Mouse (Mus musculus): ENCODE results near the gene Sirt5. TPM values are rescaled to one million over a fixed set of nuclear protein-coding genes. Genes with fewer than 3 reads are reported as not detected.

The Sirt5 gene
- polyA plus RNA-seq, 1 experiment from 2014 or later: 35.9 TPM

DNA sequence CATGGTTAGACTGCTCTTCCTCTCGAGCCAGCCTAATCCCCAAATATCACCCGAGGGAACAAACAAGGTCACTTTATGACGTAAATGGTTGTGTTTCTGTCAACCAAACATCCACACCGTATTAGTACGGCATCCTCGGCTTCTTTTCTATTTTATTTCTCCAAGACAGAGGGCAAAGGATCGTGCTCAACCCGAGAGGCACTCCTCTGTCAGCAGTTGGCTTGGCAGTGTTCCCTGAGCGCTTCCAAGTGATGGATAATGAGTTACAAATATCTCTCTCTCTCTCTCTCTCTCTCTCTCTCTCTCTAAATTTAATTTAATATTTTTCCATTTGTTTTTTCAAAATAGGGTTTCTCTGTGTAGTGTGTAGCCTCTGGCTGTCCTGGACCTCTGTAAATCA is 2.9 kb upstream of the Sirt5 start:
- ATAC-seq: no peak
- H3K36me3 ChIP-seq (ENCODE audit: control insufficient read depth, insufficient read depth, low read length): no peaks in the 10 kb centered on the region
- no peak overlapping the region for H3K4me2 ChIP-seq (ENCODE audit: low read length)
- H3K4me3 ChIP-seq (ENCODE audit: low read depth, low read length): no peak overlapping the region
- 86% methylated on average over 9 of the region's 9 CpGs for WGBS
- H3K9me3 ChIP-seq (replicated peaks; ENCODE audit: control insufficient read depth, low read length): no peaks in the 10 kb centered on the region
- 0 out of 2 replicates have a peak, but pooled peaks cover 4% of the 10 kb centered on the region for H3K4me1 ChIP-seq (ENCODE audit: control insufficient read depth, insufficient read depth, low read length)
- H3K9ac ChIP-seq (ENCODE audit: low read length): no peak overlapping the region
- H3K27me3 ChIP-seq (replicated peaks; ENCODE audit: control insufficient read depth, insufficient read depth, low read length): no peaks in the 10 kb centered on the region
- DNase-seq (ENCODE audit: low spot score): no peak
- no peak overlapping the region for H3K27ac ChIP-seq (ENCODE audit: low read depth, low read length)

DNA sequence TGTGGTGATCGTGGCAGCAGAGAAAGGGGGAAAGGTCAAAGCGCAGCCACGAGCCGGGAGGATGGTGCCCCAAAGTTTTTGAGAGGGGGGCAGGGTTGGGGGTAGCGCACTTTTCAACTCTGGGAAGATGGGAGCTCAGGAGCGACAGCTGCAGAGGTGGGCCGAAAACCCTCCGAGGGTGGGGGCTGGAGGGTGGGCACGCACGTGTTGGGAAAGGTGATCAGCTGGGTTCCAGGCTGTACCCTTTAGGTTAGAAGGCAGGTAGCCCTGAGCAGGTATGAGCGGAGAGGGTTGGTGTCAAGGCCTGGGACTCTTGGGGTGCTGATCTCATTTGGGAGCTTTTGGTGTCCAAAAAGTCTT is 509 bp downstream of the Sirt5 start:
- Histone ChIP-seq H3K4me2 (ENCODE audit: low read length) (peak overlapping the region; percentile 78), H3K27ac (ENCODE audit: low read depth, low read length) (peak overlapping the region; percentile 72)
- no peak for DNase-seq (ENCODE audit: low spot score)

DNA sequence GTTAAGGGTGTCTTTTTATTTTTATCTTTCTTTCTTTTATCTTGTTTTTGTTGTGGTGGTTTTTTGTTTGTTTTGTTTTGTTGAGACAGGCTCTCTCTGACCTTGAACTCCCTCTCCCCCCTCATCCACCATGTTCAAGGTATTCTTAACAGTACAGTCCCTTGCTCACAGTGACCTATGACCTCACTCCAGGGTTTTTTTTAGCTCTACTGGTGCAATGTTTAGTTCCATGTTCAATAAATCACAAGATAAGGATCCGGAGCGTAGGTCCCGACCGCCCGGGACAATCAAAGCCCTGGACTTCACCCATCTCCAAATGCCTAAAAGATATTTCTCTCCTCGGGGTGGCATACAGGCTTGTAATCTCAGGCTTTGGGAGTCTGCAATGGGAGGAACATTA is 4.8 kb downstream of the Sirt5 start:
- H3K4me2 ChIP-seq (ENCODE audit: low read length): no peak overlapping the region
- no peak overlapping the region for H3K27ac ChIP-seq (ENCODE audit: low read depth, low read length)
- H3K4me3 ChIP-seq (ENCODE audit: low read depth, low read length): no peak overlapping the region
- 0 out of 2 replicates have a peak, but pooled peaks cover 3% of the 10 kb centered on the region for H3K9me3 ChIP-seq (replicated peaks; ENCODE audit: control insufficient read depth, low read length)
- no peak overlapping the region for H3K9ac ChIP-seq (ENCODE audit: low read length)
- H3K36me3 ChIP-seq (ENCODE audit: control insufficient read depth, insufficient read depth, low read length): peaks cover 27% of the 10 kb centered on the region
- no peaks in the 10 kb centered on the region for H3K27me3 ChIP-seq (replicated peaks; ENCODE audit: control insufficient read depth, insufficient read depth, low read length)
- ATAC-seq (no peak), DNase-seq (ENCODE audit: low spot score) (no peak)
- H3K4me1 ChIP-seq (ENCODE audit: control insufficient read depth, insufficient read depth, low read length): 0 out of 2 replicates have a peak, but pooled peaks cover 4% of the 10 kb centered on the region
- 97% methylated on average over 6 of the region's 6 CpGs for WGBS

More for the DNA sequence above, 509 bp downstream of the Sirt5 start:
- Histone ChIP-seq H3K36me3 (ENCODE audit: control insufficient read depth, insufficient read depth, low read length) (peaks cover 2% of the 10 kb centered on the region), H3K4me3 (ENCODE audit: low read depth, low read length) (peak overlapping the region; percentile 59), H3K4me1 (ENCODE audit: control insufficient read depth, insufficient read depth, low read length) (0 out of 2 replicates have a peak, but pooled peaks cover 4% of the 10 kb centered on the region), H3K9ac (ENCODE audit: low read length) (peak overlapping the region; percentile 80), H3K27me3 (replicated peaks; ENCODE audit: control insufficient read depth, insufficient read depth, low read length) (no peaks in the 10 kb centered on the region), H3K9me3 (replicated peaks; ENCODE audit: control insufficient read depth, low read length) (no peaks in the 10 kb centered on the region)
- ATAC-seq: peak; percentile 38
- 6% methylated on average over 11 of the region's 11 CpGs for WGBS

DNA sequence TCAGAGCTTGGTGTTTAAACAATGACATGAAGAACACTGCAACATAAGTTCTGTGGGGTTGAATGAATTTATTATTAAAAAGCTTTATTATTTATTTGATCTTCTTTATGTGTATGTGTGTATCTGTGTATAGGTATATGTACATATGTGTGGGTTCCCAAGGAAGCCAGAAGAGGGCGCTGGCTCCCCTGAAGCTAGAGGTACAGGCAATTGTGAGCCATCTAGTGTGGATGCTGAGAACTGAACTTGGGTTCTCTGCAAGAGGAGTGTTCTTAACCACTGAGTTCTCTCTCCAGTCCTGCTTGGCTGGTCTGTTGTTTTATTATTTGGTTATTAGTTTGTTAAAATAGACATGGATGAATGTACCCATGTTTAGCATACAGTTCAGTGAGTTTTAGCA is 7.6 kb downstream of the Sirt5 start:
- DNase-seq (ENCODE audit: low spot score) (no peak), ATAC-seq (no peak)
- WGBS: 96% methylated on average over 1 of the region's 1 CpGs
- Histone ChIP-seq H3K4me1 (ENCODE audit: control insufficient read depth, insufficient read depth, low read length) (no peaks in the 10 kb centered on the region), H3K4me3 (ENCODE audit: low read depth, low read length) (no peak overlapping the region), H3K9me3 (replicated peaks; ENCODE audit: control insufficient read depth, low read length) (0 out of 2 replicates have a peak, but pooled peaks cover 3% of the 10 kb centered on the region), H3K27ac (ENCODE audit: low read depth, low read length) (no peak overlapping the region), H3K27me3 (replicated peaks; ENCODE audit: control insufficient read depth, insufficient read depth, low read length) (no peaks in the 10 kb centered on the region), H3K4me2 (ENCODE audit: low read length) (no peak overlapping the region), H3K9ac (ENCODE audit: low read length) (no peak overlapping the region), H3K36me3 (ENCODE audit: control insufficient read depth, insufficient read depth, low read length) (peaks cover 43% of the 10 kb centered on the region)

DNA sequence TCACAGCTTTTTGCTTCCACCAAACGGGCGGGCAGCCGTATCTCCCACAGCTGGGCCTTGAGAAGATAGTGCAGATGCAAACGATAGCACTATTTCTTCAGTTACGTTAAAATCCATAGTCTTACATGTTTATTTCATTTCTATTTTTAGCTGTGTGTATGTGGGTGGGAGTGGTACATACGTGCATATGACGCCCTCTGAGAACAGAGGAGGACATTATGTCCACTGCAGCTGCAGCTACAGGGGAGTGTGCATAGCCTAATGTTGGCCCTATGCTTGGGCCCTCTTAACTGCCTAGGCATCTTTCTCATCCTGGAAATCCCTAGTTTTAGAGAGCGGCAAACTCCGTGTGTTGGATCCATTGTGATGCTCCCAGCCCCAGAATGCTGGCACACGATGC is 8.9 kb downstream of the Sirt5 start:
- Histone ChIP-seq H3K36me3 (ENCODE audit: control insufficient read depth, insufficient read depth, low read length) (peaks cover 43% of the 10 kb centered on the region), H3K9ac (ENCODE audit: low read length) (no peak overlapping the region), H3K27ac (ENCODE audit: low read depth, low read length) (no peak overlapping the region), H3K9me3 (replicated peaks; ENCODE audit: control insufficient read depth, low read length) (0 out of 2 replicates have a peak, but pooled peaks cover 3% of the 10 kb centered on the region), H3K4me1 (ENCODE audit: control insufficient read depth, insufficient read depth, low read length) (no peaks in the 10 kb centered on the region), H3K27me3 (replicated peaks; ENCODE audit: control insufficient read depth, insufficient read depth, low read length) (no peaks in the 10 kb centered on the region), H3K4me2 (ENCODE audit: low read length) (no peak overlapping the region), H3K4me3 (ENCODE audit: low read depth, low read length) (no peak overlapping the region)
- 88% methylated on average over 10 of the region's 10 CpGs for WGBS
- DNase-seq (ENCODE audit: low spot score): no peak
- ATAC-seq: no peak

DNA sequence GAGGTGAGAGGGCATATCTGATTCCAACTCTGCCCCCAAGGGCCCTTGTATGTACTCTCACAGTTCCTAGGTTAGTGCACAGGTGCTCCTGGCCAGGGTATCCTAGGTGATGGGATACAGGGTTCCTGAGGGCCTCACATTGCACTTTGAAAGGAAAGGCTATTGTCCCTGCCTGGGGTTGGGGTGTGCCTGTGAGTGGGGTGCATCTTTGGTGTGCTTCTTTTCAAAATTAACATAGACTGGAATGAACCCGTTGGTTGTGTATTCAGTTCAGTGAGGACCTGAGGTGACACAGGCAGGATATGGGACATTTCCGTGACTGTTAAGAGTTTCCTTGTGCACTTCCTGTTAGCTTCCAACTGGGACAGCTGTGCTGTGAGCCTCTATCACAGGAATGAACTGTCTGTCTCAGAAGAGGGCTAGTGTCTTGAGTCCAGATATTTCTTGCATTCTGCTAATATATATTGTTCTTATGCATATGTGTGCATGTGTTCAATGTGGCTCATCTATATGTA is 9.7 kb downstream of the Sirt5 start:
- H3K4me3 ChIP-seq (ENCODE audit: low read depth, low read length): no peak overlapping the region
- H3K9ac ChIP-seq (ENCODE audit: low read length): no peak overlapping the region
- no peak overlapping the region for H3K4me2 ChIP-seq (ENCODE audit: low read length)
- no peaks in the 10 kb centered on the region for H3K27me3 ChIP-seq (replicated peaks; ENCODE audit: control insufficient read depth, insufficient read depth, low read length)
- DNase-seq (ENCODE audit: low spot score) (no peak), ATAC-seq (no peak)
- 71% methylated on average over 2 of the region's 2 CpGs for WGBS
- H3K9me3 ChIP-seq (replicated peaks; ENCODE audit: control insufficient read depth, low read length): 0 out of 2 replicates have a peak, but pooled peaks cover 3% of the 10 kb centered on the region
- H3K27ac ChIP-seq (ENCODE audit: low read depth, low read length): no peak overlapping the region
- H3K36me3 ChIP-seq (ENCODE audit: control insufficient read depth, insufficient read depth, low read length): peaks cover 47% of the 10 kb centered on the region
- no peaks in the 10 kb centered on the region for H3K4me1 ChIP-seq (ENCODE audit: control insufficient read depth, insufficient read depth, low read length)

DNA sequence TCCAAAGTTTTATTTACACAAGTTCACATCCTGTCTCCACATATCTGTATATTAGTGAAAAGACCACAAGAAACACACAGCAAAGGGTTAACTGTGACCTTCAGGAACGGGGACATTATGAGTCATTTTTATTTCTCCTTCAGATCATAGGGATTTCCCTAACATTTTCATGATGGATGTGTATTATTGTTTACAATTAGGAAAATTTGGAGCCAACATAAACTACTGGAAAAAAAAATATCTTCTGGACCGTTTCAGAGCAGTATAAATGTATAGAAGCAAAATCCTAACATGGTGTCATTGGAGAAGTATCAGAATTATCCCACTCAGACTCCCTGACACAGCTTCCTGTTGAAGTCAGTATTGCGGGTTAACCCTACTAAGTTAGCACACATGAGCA is 14.7 kb downstream of the Sirt5 start:
- H3K4me3 ChIP-seq (ENCODE audit: low read depth, low read length): no peak overlapping the region
- WGBS: 89% methylated on average over 3 of the region's 3 CpGs
- no peak overlapping the region for H3K4me2 ChIP-seq (ENCODE audit: low read length)
- DNase-seq (ENCODE audit: low spot score) (no peak), ATAC-seq (no peak)
- H3K4me1 ChIP-seq (ENCODE audit: control insufficient read depth, insufficient read depth, low read length): no peaks in the 10 kb centered on the region
- no peaks in the 10 kb centered on the region for H3K27me3 ChIP-seq (replicated peaks; ENCODE audit: control insufficient read depth, insufficient read depth, low read length)
- no peak overlapping the region for H3K27ac ChIP-seq (ENCODE audit: low read depth, low read length)
- no peak overlapping the region for H3K9ac ChIP-seq (ENCODE audit: low read length)
- H3K36me3 ChIP-seq (ENCODE audit: control insufficient read depth, insufficient read depth, low read length): peaks cover 26% of the 10 kb centered on the region
- no peaks in the 10 kb centered on the region for H3K9me3 ChIP-seq (replicated peaks; ENCODE audit: control insufficient read depth, low read length)

DNA sequence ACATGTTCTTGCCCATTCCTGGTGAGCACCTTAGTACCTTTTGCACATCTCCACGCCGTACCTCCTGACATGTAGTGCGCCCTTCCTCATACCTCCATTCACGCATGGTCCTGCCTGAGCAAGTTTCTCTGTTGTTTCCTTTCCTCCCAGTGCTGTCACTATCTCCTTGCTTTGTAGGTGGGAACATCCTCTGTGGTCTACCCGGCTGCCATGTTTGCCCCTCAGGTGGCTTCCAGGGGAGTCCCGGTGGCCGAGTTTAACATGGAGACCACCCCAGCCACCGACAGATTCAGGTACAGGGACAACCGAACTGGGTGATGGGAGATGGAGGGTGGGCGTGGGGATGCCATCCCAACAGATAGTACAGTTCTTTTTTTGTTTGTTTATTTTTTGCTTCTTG is 20.0 kb downstream of the Sirt5 start:
- peaks cover 10% of the 10 kb centered on the region; the same call in 1 of the 2 replicates for H3K36me3 ChIP-seq (ENCODE audit: control insufficient read depth, insufficient read depth, low read length)
- DNase-seq (ENCODE audit: low spot score) (no peak), ATAC-seq (no peak)
- H3K27ac ChIP-seq (ENCODE audit: low read depth, low read length): no peak overlapping the region
- H3K4me1 ChIP-seq (ENCODE audit: control insufficient read depth, insufficient read depth, low read length): no peaks in the 10 kb centered on the region
- no peak overlapping the region for H3K4me3 ChIP-seq (ENCODE audit: low read depth, low read length)
- H3K4me2 ChIP-seq (ENCODE audit: low read length): no peak overlapping the region
- H3K27me3 ChIP-seq (replicated peaks; ENCODE audit: control insufficient read depth, insufficient read depth, low read length): no peaks in the 10 kb centered on the region
- WGBS: 97% methylated on average over 10 of the region's 10 CpGs
- no peak overlapping the region for H3K9ac ChIP-seq (ENCODE audit: low read length)
- H3K9me3 ChIP-seq (replicated peaks; ENCODE audit: control insufficient read depth, low read length): no peaks in the 10 kb centered on the region

DNA sequence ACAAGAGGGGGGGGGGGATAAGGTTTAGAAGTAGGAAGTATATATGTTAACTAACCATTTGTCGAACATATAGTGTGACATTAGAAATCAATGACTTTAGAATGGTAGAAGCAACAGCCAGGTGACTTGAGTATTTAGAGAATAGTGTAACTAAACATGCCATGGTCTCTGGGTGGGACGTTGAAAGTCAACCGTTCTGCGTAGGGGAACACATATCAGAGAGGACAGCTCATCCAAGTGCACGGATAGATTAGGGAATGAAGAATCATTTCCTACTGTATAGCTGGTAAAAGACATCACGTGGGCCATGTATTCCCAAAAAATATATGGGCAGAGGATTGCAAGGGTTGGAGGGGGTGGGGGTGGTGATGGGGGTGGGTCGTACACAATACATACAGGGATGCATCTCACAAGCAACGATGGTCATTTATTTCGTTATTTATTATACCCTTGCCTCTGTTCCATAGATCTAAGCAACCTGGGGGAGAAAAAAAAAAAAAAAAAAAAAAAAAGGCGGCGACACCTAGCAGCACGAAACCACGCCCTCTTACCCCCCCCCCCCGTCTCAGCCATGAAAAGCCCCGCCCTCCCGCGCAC is 32.5 kb downstream of the Sirt5 start:
- DNase-seq (ENCODE audit: low spot score) (no peak), ATAC-seq (no peak; the same call in 1 of the 2 replicates)
- Histone ChIP-seq H3K4me2 (ENCODE audit: low read length) (peak overlapping the region; percentile 79; the same call in 1 of the 2 replicates), H3K4me3 (ENCODE audit: low read depth, low read length) (peak overlapping the region; percentile 85), H3K9me3 (replicated peaks; ENCODE audit: control insufficient read depth, low read length) (no peaks in the 10 kb centered on the region), H3K27me3 (replicated peaks; ENCODE audit: control insufficient read depth, insufficient read depth, low read length) (no peaks in the 10 kb centered on the region), H3K9ac (ENCODE audit: low read length) (no peak overlapping the region), H3K4me1 (ENCODE audit: control insufficient read depth, insufficient read depth, low read length) (no peaks in the 10 kb centered on the region), H3K36me3 (ENCODE audit: control insufficient read depth, insufficient read depth, low read length) (peaks cover 30% of the 10 kb centered on the region), H3K27ac (ENCODE audit: low read depth, low read length) (no peak overlapping the region)
- WGBS: 60% methylated on average over 12 of the region's 17 CpGs
